Mouse (Mus musculus) heart, embryonic 14.5 days (tissue): ENCODE results near the gene Lman2l. TPM values are rescaled to one million over a fixed set of nuclear protein-coding genes. Genes with fewer than 3 reads are reported as not detected.

Experiments used
- ATAC-seq: fragments of 200-750 bp; cut with Nextera tagmentation; 2 replicates; pipeline ENCODE4 v1.8.0; 2017; ENCODE audit warnings: low read depth, moderate TSS enrichment; ENCODE audit not compliant: insufficient number of reproducible peaks, insufficient read depth, low FRiP score
- H3K27ac ChIP-seq, 2 experiments: fragments of 200-500 bp in 1 of 2; fragments of 300-500 bp in 1 of 2; sonication (generic) in 1 of 2; replicated peaks in 1 of 2; 2 replicates each; pipeline ENCODE4 v1.5.1; 2012 to 2014; ENCODE audit warnings: low read depth in 2 of 2, low read length in 2 of 2, control low read depth in 1 of 2, mild to moderate bottlenecking in 1 of 2, mixed read lengths in 1 of 2; ENCODE audit not compliant: control insufficient read depth in 1 of 2, insufficient read depth in 1 of 2
- H3K27me3 ChIP-seq: fragments of 300-500 bp; sonication (generic); 2 replicates; pipeline ENCODE4 v1.6.1; 2014; ENCODE audit warnings: mild to moderate bottlenecking, low read length, control low read depth; ENCODE audit not compliant: control insufficient read depth, insufficient read depth
- H3K36me3 ChIP-seq: fragments of 300-500 bp; sonication (generic); 2 replicates; pipeline ENCODE4 v1.6.1; 2014; ENCODE audit warnings: mild to moderate bottlenecking, control low read depth, low read length, mixed read lengths; ENCODE audit not compliant: control insufficient read depth, insufficient read depth
- H3K4me1 ChIP-seq, 2 experiments: fragments of 200-500 bp in 1 of 2; fragments of 300-500 bp in 1 of 2; sonication (generic) in 1 of 2; 2 replicates each; pipeline ENCODE4 v1.6.1; 2012 to 2014; ENCODE audit warnings: low read length in 2 of 2, control low read depth in 1 of 2, mixed read lengths in 1 of 2; ENCODE audit not compliant: control insufficient read depth in 2 of 2, insufficient read depth in 2 of 2
- H3K4me2 ChIP-seq: fragments of 300-500 bp; sonication (generic); 2 replicates; pipeline ENCODE4 v1.6.1; 2014; ENCODE audit warnings: mild to moderate bottlenecking, low read length
- H3K4me3 ChIP-seq, 2 experiments: fragments of 200-500 bp in 1 of 2; fragments of 300-500 bp in 1 of 2; sonication (generic) in 1 of 2; 2 replicates each; pipeline ENCODE4 v1.5.1; 2012 to 2014; ENCODE audit warnings: low read length in 2 of 2, mild to moderate bottlenecking in 2 of 2, control low read depth in 1 of 2, low read depth in 1 of 2, moderate library complexity in 1 of 2; ENCODE audit not compliant: control insufficient read depth in 1 of 2, insufficient read depth in 1 of 2
- H3K9ac ChIP-seq: fragments of 300-500 bp; sonication (generic); 2 replicates; pipeline ENCODE4 v1.6.1; 2014; ENCODE audit warnings: mild to moderate bottlenecking, low read length
- H3K9me3 ChIP-seq: fragments of 300-500 bp; sonication (generic); 2 replicates; pipeline ENCODE4 v1.6.1; 2016; ENCODE audit warnings: low read length, control low read depth; ENCODE audit not compliant: control insufficient read depth
- WGBS: fragments of 180-500 bp; shearing (Covaris S2); extraction: QIAGEN DNeasy Blood & Tissue Kit; methylation state at CpG from one replicate; pipeline ENCODE4 v1.1.7; 2014; 5-methylcytosine and 5-hydroxymethylcytosine counted together
- polyA plus RNA-seq: library from polyadenylated mRNA; unstranded; fragments of >200 nt; fragmentation: Nextera tagmentation; extraction: Ambion mirVana; gene quantifications from 2 replicates; pipeline ENCODE4 v1.2.1, GENCODE M21; 2014

Gene Lman2l
- polyA plus RNA-seq, 1 experiment from 2014 or later = 35.7 TPM

GRCm38 (mm10) chr1:36479903-36480899 lies 35.1 kb upstream of the Lman2l start:
- H3K9ac ChIP-seq = no peak overlapping the region
- H3K36me3 ChIP-seq = no peaks in the 10 kb centered on the region
- H3K4me2 ChIP-seq = no peak overlapping the region
- WGBS = 73% methylated on average over 12 of the region's 12 CpGs
- H3K27me3 ChIP-seq = no peaks in the 10 kb centered on the region
- no peak overlapping the region for H3K27ac ChIP-seq
- no peaks in the 10 kb centered on the region for H3K9me3 ChIP-seq
- no peak overlapping the region for H3K4me3 ChIP-seq
- peaks cover 0 to 13% of the 10 kb centered on the region in 2 experiments for H3K4me1 ChIP-seq
- 0 out of 2 replicates have a peak, but pooled peaks have one; percentile 47 for ATAC-seq

- Histone ChIP-seq H3K27ac (no peak overlapping the region), H3K27me3 (no peaks in the 10 kb centered on the region), H3K4me1 (peaks cover 11 to 31% of the 10 kb centered on the region in 2 experiments), H3K4me3 (no peak overlapping the region), H3K36me3 (no peaks in the 10 kb centered on the region), H3K9me3 (no peaks in the 10 kb centered on the region), H3K9ac (no peak overlapping the region), H3K4me2 (no peak overlapping the region)
- ATAC-seq = no peak
- WGBS = 56% methylated on average over 2 of the region's 2 CpGs
Observed at GRCm38 (mm10) chr1:36478343-36478795, 33.3 kb upstream of the Lman2l start.

- Histone ChIP-seq H3K36me3 (no peaks in the 10 kb centered on the region), H3K4me3 (no peak overlapping the region), H3K27me3 (no peaks in the 10 kb centered on the region), H3K27ac (no peak overlapping the region), H3K4me2 (no peak overlapping the region), H3K9me3 (no peaks in the 10 kb centered on the region), H3K9ac (no peak overlapping the region), H3K4me1 (peaks cover 24 to 48% of the 10 kb centered on the region in 2 experiments)
- ATAC-seq = no peak
- WGBS = 84% methylated on average over 7 of the region's 7 CpGs
Observed at GRCm38 (mm10) chr1:36476426-36476825, 31.4 kb upstream of the Lman2l start.

GRCm38 (mm10) chr1:36475480-36476110 lies 30.5 kb upstream of the Lman2l start:
- no peak overlapping the region for H3K27ac ChIP-seq
- no peak for ATAC-seq
- H3K36me3 ChIP-seq = no peaks in the 10 kb centered on the region
- no peak overlapping the region for H3K4me3 ChIP-seq
- peaks cover 24 to 48% of the 10 kb centered on the region in 2 experiments for H3K4me1 ChIP-seq
- H3K27me3 ChIP-seq = no peaks in the 10 kb centered on the region
- WGBS = 67% methylated on average over 8 of the region's 8 CpGs
- no peaks in the 10 kb centered on the region for H3K9me3 ChIP-seq
- peak overlapping the region; percentile 92; the same call in 1 of the 2 replicates for H3K4me2 ChIP-seq
- H3K9ac ChIP-seq = peak overlapping the region; percentile 38; the same call in 1 of the 2 replicates

- H3K4me2 ChIP-seq = peak overlapping the region; percentile 92
- H3K4me3 ChIP-seq = no peak overlapping the region
- peak overlapping the region; percentile 38; the same call in 1 of the 2 replicates for H3K9ac ChIP-seq
- H3K9me3 ChIP-seq = no peaks in the 10 kb centered on the region
- H3K27me3 ChIP-seq = no peaks in the 10 kb centered on the region
- H3K36me3 ChIP-seq = no peaks in the 10 kb centered on the region
- 60% methylated on average over 3 of the region's 3 CpGs for WGBS
- peaks cover 24 to 48% of the 10 kb centered on the region in 2 experiments for H3K4me1 ChIP-seq
- H3K27ac ChIP-seq = no peak overlapping the region
- ATAC-seq = no peak
Observed at GRCm38 (mm10) chr1:36474646-36475045, 29.6 kb upstream of the Lman2l start.

GRCm38 (mm10) chr1:36473211-36473780 lies 28.2 kb upstream of the Lman2l start:
- WGBS = 68% methylated on average over 10 of the region's 10 CpGs
- Histone ChIP-seq H3K4me2 (peak overlapping the region; percentile 92), H3K27me3 (no peaks in the 10 kb centered on the region), H3K9me3 (no peaks in the 10 kb centered on the region), H3K27ac (no peak overlapping the region), H3K4me1 (peaks cover 24 to 46% of the 10 kb centered on the region in 2 experiments), H3K36me3 (no peaks in the 10 kb centered on the region), H3K9ac (0 out of 2 replicates have a peak overlapping the region, but pooled peaks have one; percentile 5), H3K4me3 (peak overlapping the region in 1 of 2 experiments; percentile 9; a peak in 1 of 4 replicates)
- no peak for ATAC-seq

- no peaks in the 10 kb centered on the region for H3K27me3 ChIP-seq
- no peaks in the 10 kb centered on the region for H3K36me3 ChIP-seq
- peak overlapping the region in 1 of 2 experiments; percentile 64; a peak in 1 of 4 replicates for H3K27ac ChIP-seq
- WGBS = 14% methylated on average over 18 of the region's 18 CpGs
- peak overlapping the region; percentile 92 for H3K4me2 ChIP-seq
- H3K4me3 ChIP-seq = peak overlapping the region; percentile 57 to 72
- ATAC-seq = no peak
- peak overlapping the region; percentile 84 for H3K9ac ChIP-seq
- H3K9me3 ChIP-seq = no peaks in the 10 kb centered on the region
- peaks cover 24 to 41% of the 10 kb centered on the region in 2 experiments for H3K4me1 ChIP-seq
Observed at GRCm38 (mm10) chr1:36472106-36472440, 27.0 kb upstream of the Lman2l start.
